Mouse (Mus musculus) gastrocnemius, adult 2 months (tissue): ENCODE results near the gene Aimp2. TPM values are rescaled to one million over a fixed set of nuclear protein-coding genes. Genes with fewer than 3 reads are reported as not detected.

Experiments used
- DNase-seq: peaks from one replicate; pipeline ENCODE4 v3.0.0; 2022
- H3K27ac ChIP-seq: fragments of 200-600 bp; 2 replicates; pipeline ENCODE4 v1.8.1; 2022; ENCODE audit warnings: mild to moderate bottlenecking
- H3K4me3 ChIP-seq: fragments of 200-600 bp; 2 replicates; pipeline ENCODE4 v1.8.1; 2022; ENCODE audit warnings: mild to moderate bottlenecking, moderate library complexity
- CTCF ChIP-seq: fragments of 200-600 bp; IDR thresholded peaks from 2 replicates; pipeline ENCODE4 v1.8.1; 2022; ENCODE audit warnings: antibody characterized with exemption, mild to moderate bottlenecking, moderate library complexity
- intact Hi-C: fragments of 180-260 bp; cut with DNase I; formaldehyde crosslinking; loops from one replicate; pipeline ENCODE4 v1.15.1; 2025
- total RNA-seq, 2 experiments: library from RNA; stranded (reverse); gene quantifications; 2 replicates each; pipeline ENCODE4 v1.2.3; 2021

Gene Aimp2
- total RNA-seq, 2 experiments from 2014 or later = 92.4 to 118 TPM

DNA sequence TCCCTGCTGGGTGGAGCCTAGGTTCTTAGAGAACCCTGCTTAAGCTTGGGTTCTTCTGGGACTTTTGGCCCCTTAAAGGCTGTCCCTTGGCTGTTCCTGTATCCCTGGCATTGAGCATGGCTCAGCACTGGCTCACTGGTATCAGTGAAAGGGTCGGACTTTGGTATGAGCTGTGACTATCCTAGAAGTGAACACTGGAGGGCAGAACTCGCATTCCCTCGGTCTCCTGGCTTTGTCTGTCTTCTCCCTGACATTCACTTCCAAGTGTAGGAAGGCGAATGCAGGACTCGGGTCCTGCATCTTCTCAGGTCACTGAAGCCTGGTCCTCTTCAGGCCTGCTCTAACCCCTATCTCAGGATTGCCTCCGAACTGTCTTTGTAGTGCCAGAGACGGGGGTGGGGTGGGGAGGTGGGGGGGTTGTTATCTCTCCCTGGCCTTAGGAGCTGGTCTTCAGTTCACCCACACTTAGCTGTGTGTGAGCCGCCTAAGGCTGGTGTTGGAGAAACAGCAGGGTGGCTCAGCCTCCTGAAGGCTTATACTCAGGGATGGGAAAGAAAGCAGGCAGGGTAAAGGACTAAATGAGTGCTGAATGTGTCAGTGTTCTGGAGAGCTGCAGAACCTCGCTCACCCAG lies 17.3 kb downstream of the Aimp2 start:
- peak; percentile 37 for DNase-seq
- Histone ChIP-seq H3K4me3 (no peak overlapping the region), H3K27ac (no peak overlapping the region)
- TF ChIP-seq CTCF = peak; percentile 53
- intact Hi-C loops = no loop called here

DNA sequence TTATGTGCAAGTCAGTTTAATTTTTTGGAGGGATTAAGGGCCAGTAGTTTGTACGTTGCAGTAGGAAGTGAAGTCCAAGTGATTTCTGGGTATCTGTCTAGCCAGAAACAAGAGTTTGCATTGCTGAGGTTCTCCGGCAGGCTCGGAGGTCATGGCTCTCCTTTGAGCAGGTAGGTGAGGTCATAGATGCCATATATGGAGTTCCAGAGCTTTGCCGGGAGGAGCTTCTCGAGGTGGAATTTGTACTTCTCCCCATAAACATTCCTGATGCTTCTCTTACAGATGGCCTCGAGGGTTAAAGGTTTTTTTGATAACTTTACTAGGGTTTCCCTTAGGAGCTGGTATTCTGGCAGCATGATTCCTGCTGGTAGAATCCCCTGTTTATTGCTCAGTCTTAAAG lies 18.9 kb downstream of the Aimp2 start:
- intact Hi-C loops = no loop called here
- no peak for TF ChIP-seq CTCF
- H3K27ac ChIP-seq = no peak overlapping the region
- DNase-seq = no peak
- no peak overlapping the region for H3K4me3 ChIP-seq

GRCm38 (mm10) chr5:143885274-143885673 lies 24.4 kb downstream of the Aimp2 start:
- DNase-seq = no peak
- Histone ChIP-seq H3K4me3 (no peak overlapping the region), H3K27ac (peak overlapping the region; percentile 64; the same call in 1 of the 2 replicates)
- intact Hi-C loops = no loop called here
- no peak for TF ChIP-seq CTCF

DNA sequence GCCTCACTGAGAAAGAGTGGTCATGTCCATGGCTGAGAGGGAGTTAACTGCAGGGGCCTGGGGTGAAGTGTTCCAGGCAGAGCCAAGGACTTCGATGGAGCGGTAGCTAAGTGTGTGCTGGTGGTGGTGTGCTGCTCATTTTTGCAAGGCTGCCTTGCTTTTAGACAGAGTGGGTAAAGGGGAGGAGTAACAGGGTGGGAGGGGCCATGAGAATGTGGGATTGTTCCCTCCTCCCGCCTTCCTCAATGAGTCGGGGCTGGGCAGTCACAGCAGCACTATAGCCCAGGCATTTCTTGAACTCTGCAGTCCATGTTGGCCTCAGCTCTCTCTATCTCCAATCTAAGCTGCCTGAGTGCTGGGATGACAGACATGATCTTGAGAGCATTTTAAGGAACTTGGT lies 35.1 kb downstream of the Aimp2 start:
- intact Hi-C loops = no loop called here
- no peak overlapping the region for H3K4me3 ChIP-seq
- H3K27ac ChIP-seq = no peak overlapping the region
- TF ChIP-seq CTCF = no peak
- DNase-seq = no peak

DNA sequence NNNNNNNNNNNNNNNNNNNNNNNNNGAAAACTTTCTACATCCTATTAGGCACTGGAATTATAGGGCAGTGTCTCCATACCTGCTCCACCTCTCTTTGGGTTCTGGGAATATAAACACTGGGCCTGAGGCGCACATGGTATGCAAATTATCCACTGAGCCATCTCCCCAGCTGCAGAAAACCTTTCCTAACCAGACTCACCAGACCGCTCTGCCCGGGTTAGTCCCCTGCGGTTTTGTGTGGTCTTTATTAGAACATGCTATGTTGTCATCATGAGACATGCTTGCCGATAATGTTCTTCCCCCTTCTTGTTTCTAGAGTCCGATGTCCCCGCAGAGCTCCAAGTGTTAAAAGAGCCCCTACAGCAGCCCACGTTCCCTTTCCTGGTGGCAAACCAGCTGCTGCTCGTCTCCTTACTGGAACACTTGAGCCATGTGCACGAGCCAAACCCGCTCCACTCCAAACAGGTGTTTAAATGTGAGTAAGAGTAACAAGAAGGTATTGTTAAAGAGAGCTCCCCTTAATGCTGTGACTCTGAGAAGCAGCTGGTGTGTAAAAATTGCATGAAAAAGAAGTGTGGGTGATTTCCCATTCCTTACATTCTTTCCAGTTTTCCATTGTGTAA lies 38.0 kb downstream of the Aimp2 start:
- Histone ChIP-seq H3K27ac (no peak overlapping the region), H3K4me3 (no peak overlapping the region)
- DNase-seq = no peak
- no peak for TF ChIP-seq CTCF
- intact Hi-C loops = no loop called here

Other genes starting within 250 kb of the Aimp2 start
- gene Usp42, start 177.6 kb downstream of the Aimp2 start, total RNA-seq = 1 to 10 TPM; 5.3 to 6.1 TPM
- gene Eif2ak1, start 92.1 kb downstream of the Aimp2 start, total RNA-seq = 10 to 100 TPM; 26.2 to 26.3 TPM
- gene Ankrd61, start 12.2 kb downstream of the Aimp2 start, total RNA-seq = not detected
- 1 to 10 TPM; 3.5 to 4.7 TPM for gene Pms2, start 117 bp upstream of the Aimp2 start, total RNA-seq
- not detected for gene Gm42421, start 18.3 kb upstream of the Aimp2 start, total RNA-seq
- gene Rsph10b, start 23.2 kb upstream of the Aimp2 start, total RNA-seq = under 1 TPM; 0.31 to 0.84 TPM
- 10 to 100 TPM; 39.7 to 43.7 TPM for gene Ccz1, start 105.0 kb upstream of the Aimp2 start, total RNA-seq
- not detected for gene Ocm, start 116.8 kb upstream of the Aimp2 start, total RNA-seq
- 10 to 100 TPM; 24.7 to 25.0 TPM for gene Lmtk2, start 190.6 kb upstream of the Aimp2 start, total RNA-seq